Mouse (Mus musculus) heart, embryonic 16.5 days (tissue): ENCODE data around the gene Pard6b. TPM values are rescaled to one million over a fixed set of nuclear protein-coding genes. Genes with fewer than 3 reads are reported as not detected.
"Not testable (repeated sequence)": the region's sequence is repeated elsewhere in the genome, so short reads cannot be mapped to it uniquely, and the experiment has no call there.

Source experiments
- ATAC-seq: fragments of 200-750 bp; cut with Nextera tagmentation; replicated peaks from 2 replicates; pipeline ENCODE4 v1.8.0; 2017; ENCODE audit warnings: moderate number of reproducible peaks; ENCODE audit not compliant: insufficient read depth, low FRiP score; ENCODE audit errors: extremely low read depth
- H3K27ac ChIP-seq: fragments of 300-500 bp; sonication (generic); 2 replicates; pipeline ENCODE4 v1.5.1; 2014; ENCODE audit warnings: mild to moderate bottlenecking, low read length, control low read depth, moderate library complexity
- H3K27me3 ChIP-seq: fragments of 300-500 bp; sonication (generic); 2 replicates; pipeline ENCODE4 v1.6.1; 2014; ENCODE audit warnings: low read length, mixed read lengths; ENCODE audit not compliant: control insufficient read depth, insufficient read depth
- H3K36me3 ChIP-seq: fragments of 300-500 bp; sonication (generic); 2 replicates; pipeline ENCODE4 v1.6.1; 2014; ENCODE audit not compliant: control insufficient read depth, insufficient read depth
- H3K4me1 ChIP-seq: fragments of 300-500 bp; sonication (generic); 2 replicates; pipeline ENCODE4 v1.6.1; 2014; ENCODE audit warnings: low read length, mixed read lengths; ENCODE audit not compliant: control insufficient read depth, insufficient read depth
- H3K4me2 ChIP-seq: fragments of 300-500 bp; sonication (generic); 2 replicates; pipeline ENCODE4 v1.6.1; 2014; ENCODE audit warnings: low read depth, mild to moderate bottlenecking, control low read depth, low read length
- H3K4me3 ChIP-seq: fragments of 300-500 bp; sonication (generic); 2 replicates; pipeline ENCODE4 v1.5.1; 2014; ENCODE audit warnings: mild to moderate bottlenecking, control low read depth, low read length
- H3K9ac ChIP-seq: fragments of 300-500 bp; sonication (generic); 2 replicates; pipeline ENCODE4 v1.6.1; 2014; ENCODE audit warnings: low read length, control low read depth
- H3K9me3 ChIP-seq: fragments of 300-500 bp; sonication (generic); replicated peaks from 2 replicates; pipeline ENCODE4 v1.6.1; 2016; ENCODE audit warnings: low read length; ENCODE audit not compliant: control insufficient read depth
- WGBS: fragments of 180-500 bp; shearing (Covaris S2); extraction: QIAGEN DNeasy Blood & Tissue Kit; methylation state at CpG from one replicate; pipeline ENCODE4 v1.1.7; 2014; 5-methylcytosine and 5-hydroxymethylcytosine counted together
- polyA plus RNA-seq: library from polyadenylated mRNA; unstranded; fragments of >200 nt; fragmentation: Nextera tagmentation; extraction: Ambion mirVana; gene quantifications from 2 replicates; pipeline ENCODE4 v1.2.1, GENCODE M21; 2015

The Pard6b gene
- polyA plus RNA-seq, 1 experiment from 2014 or later: 5.4 TPM

GRCm38 (mm10) chr2:168101805-168102204 is 21.0 kb downstream of the Pard6b start:
- Histone ChIP-seq H3K4me2 (no peak overlapping the region), H3K4me3 (no peak overlapping the region), H3K9ac (no peak overlapping the region), H3K27ac (no peak overlapping the region), H3K27me3 (no peaks in the 10 kb centered on the region), H3K9me3 (no peaks in the 10 kb centered on the region), H3K4me1 (peaks cover 3% of the 10 kb centered on the region; the same call in 1 of the 2 replicates), H3K36me3 (peaks cover 5% of the 10 kb centered on the region; the same call in 1 of the 2 replicates)
- ATAC-seq: no peak
- WGBS: 80% methylated on average over 5 of the region's 5 CpGs

- Histone ChIP-seq H3K4me1 (peaks cover 10% of the 10 kb centered on the region), H3K4me3 (no peak overlapping the region), H3K27ac (no peak overlapping the region), H3K4me2 (no peak overlapping the region), H3K36me3 (peaks cover 5% of the 10 kb centered on the region; the same call in 1 of the 2 replicates), H3K9ac (no peak overlapping the region), H3K9me3 (no peaks in the 10 kb centered on the region), H3K27me3 (no peaks in the 10 kb centered on the region)
- ATAC-seq: no peak
- WGBS: 89% methylated on average over 10 of the region's 10 CpGs
Observed at GRCm38 (mm10) chr2:168103341-168103740, 22.5 kb downstream of the Pard6b start.

- 70% methylated on average over 22 of the region's 22 CpGs for WGBS
- no peak for ATAC-seq
- Histone ChIP-seq H3K27me3 (no peaks in the 10 kb centered on the region), H3K27ac (no peak overlapping the region), H3K4me1 (peaks cover 10% of the 10 kb centered on the region), H3K4me3 (no peak overlapping the region), H3K9me3 (no peaks in the 10 kb centered on the region), H3K9ac (no peak overlapping the region), H3K4me2 (no peak overlapping the region), H3K36me3 (no peaks in the 10 kb centered on the region)
Observed at GRCm38 (mm10) chr2:168104375-168105144, 23.8 kb downstream of the Pard6b start.

GRCm38 (mm10) chr2:168105271-168105670 is 24.5 kb downstream of the Pard6b start:
- Histone ChIP-seq H3K9me3 (no peaks in the 10 kb centered on the region), H3K4me3 (no peak overlapping the region), H3K27me3 (no peaks in the 10 kb centered on the region), H3K27ac (no peak overlapping the region), H3K4me1 (peaks cover 10% of the 10 kb centered on the region), H3K4me2 (no peak overlapping the region), H3K9ac (no peak overlapping the region), H3K36me3 (no peaks in the 10 kb centered on the region)
- ATAC-seq: no peak
- WGBS: 78% methylated on average over 8 of the region's 8 CpGs

- no peaks in the 10 kb centered on the region for H3K36me3 ChIP-seq
- no peaks in the 10 kb centered on the region for H3K27me3 ChIP-seq
- H3K27ac ChIP-seq: peak overlapping the region; percentile 77
- no peaks in the 10 kb centered on the region for H3K9me3 ChIP-seq
- WGBS: 20% methylated on average over 20 of the region's 20 CpGs
- peak overlapping the region; percentile 26; the same call in 1 of the 2 replicates for H3K9ac ChIP-seq
- H3K4me2 ChIP-seq: peak overlapping the region; percentile 58
- peak overlapping the region; percentile 24; the same call in 1 of the 2 replicates for H3K4me3 ChIP-seq
- peaks cover 10% of the 10 kb centered on the region for H3K4me1 ChIP-seq
- peak; percentile 77 for ATAC-seq
Observed at GRCm38 (mm10) chr2:168106701-168107178, 25.9 kb downstream of the Pard6b start.

- no peak; the same call in 1 of the 2 replicates for ATAC-seq
- Histone ChIP-seq H3K27ac (peak overlapping the region; percentile 77), H3K9ac (no peak overlapping the region; the same call in none of the 2 replicates), H3K4me1 (peaks cover 10% of the 10 kb centered on the region), H3K4me2 (peak overlapping the region; percentile 58), H3K36me3 (no peaks in the 10 kb centered on the region), H3K4me3 (no peak overlapping the region), H3K9me3 (no peaks in the 10 kb centered on the region), H3K27me3 (no peaks in the 10 kb centered on the region)
- 56% methylated on average over 15 of the region's 15 CpGs for WGBS
Observed at GRCm38 (mm10) chr2:168107356-168107755, 26.6 kb downstream of the Pard6b start.

- WGBS: 95% methylated on average over 6 of the region's 6 CpGs
- ATAC-seq, H3K4me1 ChIP-seq, H3K4me2 ChIP-seq, H3K36me3 ChIP-seq, H3K27ac ChIP-seq, H3K9me3 ChIP-seq, H3K27me3 ChIP-seq, H3K4me3 ChIP-seq, H3K9ac ChIP-seq: not testable (repeated sequence)
Observed at GRCm38 (mm10) chr2:168107901-168108300, 27.1 kb downstream of the Pard6b start.

GRCm38 (mm10) chr2:168111902-168112301 is 31.1 kb downstream of the Pard6b start:
- Histone ChIP-seq H3K4me3 (no peak overlapping the region), H3K9me3 (no peaks in the 10 kb centered on the region), H3K27me3 (no peaks in the 10 kb centered on the region), H3K4me1 (peaks cover 20% of the 10 kb centered on the region), H3K36me3 (no peaks in the 10 kb centered on the region), H3K9ac (no peak overlapping the region), H3K4me2 (no peak overlapping the region), H3K27ac (no peak overlapping the region)
- WGBS: 14% methylated on average over 7 of the region's 7 CpGs
- ATAC-seq: no peak

GRCm38 (mm10) chr2:168113263-168113662 is 32.5 kb downstream of the Pard6b start:
- Histone ChIP-seq H3K9me3 (no peaks in the 10 kb centered on the region), H3K36me3 (no peaks in the 10 kb centered on the region), H3K4me3 (no peak overlapping the region), H3K27ac (no peak overlapping the region), H3K27me3 (no peaks in the 10 kb centered on the region), H3K4me1 (peaks cover 16% of the 10 kb centered on the region), H3K4me2 (no peak overlapping the region), H3K9ac (no peak overlapping the region)
- WGBS: 87% methylated on average over 9 of the region's 9 CpGs
- no peak for ATAC-seq
